Mouse (Mus musculus): ENCODE results near the gene Tecpr2. TPM values are rescaled to one million over a fixed set of nuclear protein-coding genes. Genes with fewer than 3 reads are reported as not detected.

Tecpr2 gene
- polyA plus RNA-seq, 1 experiment from 2014 or later = 7.6 TPM

GRCm38 (mm10) chr12:110954351-110954991, 65.4 kb downstream of the Tecpr2 start:
- DNase-seq (no peak), ATAC-seq (ENCODE audit: low FRiP score, low TSS enrichment) (no peak)
- no peaks in the 10 kb centered on the region for H3K9me3 ChIP-seq (ENCODE audit: control insufficient read depth, low read length)
- H3K36me3 ChIP-seq (ENCODE audit: control insufficient read depth, insufficient read depth, low read length) = peaks cover 39% of the 10 kb centered on the region
- WGBS = 94% methylated on average over 4 of the region's 4 CpGs
- H3K4me2 ChIP-seq (ENCODE audit: low read length) = no peak overlapping the region
- H3K27me3 ChIP-seq (ENCODE audit: control insufficient read depth, insufficient read depth, low read length) = no peaks in the 10 kb centered on the region
- H3K4me3 ChIP-seq (replicated peaks; ENCODE audit: low read depth, low read length) = no peak overlapping the region
- H3K9ac ChIP-seq (replicated peaks; ENCODE audit: low read length) = no peak overlapping the region
- no peaks in the 10 kb centered on the region for H3K4me1 ChIP-seq (ENCODE audit: control insufficient read depth, insufficient read depth, low read length)
- H3K27ac ChIP-seq (replicated peaks; ENCODE audit: low read depth, low read length) = no peak overlapping the region

- no peak overlapping the region for H3K4me2 ChIP-seq (ENCODE audit: low read length)
- no peak for DNase-seq
- ATAC-seq (ENCODE audit: low FRiP score, low TSS enrichment) = no peak
- no peak overlapping the region for H3K27ac ChIP-seq (replicated peaks; ENCODE audit: low read depth, low read length)
- 81% methylated on average over 2 of the region's 2 CpGs for WGBS
- no peak overlapping the region for H3K9ac ChIP-seq (replicated peaks; ENCODE audit: low read length)
- H3K9me3 ChIP-seq (ENCODE audit: control insufficient read depth, low read length) = no peaks in the 10 kb centered on the region
- no peaks in the 10 kb centered on the region for H3K4me1 ChIP-seq (ENCODE audit: control insufficient read depth, insufficient read depth, low read length)
- H3K4me3 ChIP-seq (replicated peaks; ENCODE audit: low read depth, low read length) = no peak overlapping the region
- peaks cover 17% of the 10 kb centered on the region for H3K36me3 ChIP-seq (ENCODE audit: control insufficient read depth, insufficient read depth, low read length)
- H3K27me3 ChIP-seq (ENCODE audit: control insufficient read depth, insufficient read depth, low read length) = no peaks in the 10 kb centered on the region
Observed at GRCm38 (mm10) chr12:110961973-110962372, 72.9 kb downstream of the Tecpr2 start.

- 83% methylated on average over 3 of the region's 3 CpGs for WGBS
- Histone ChIP-seq H3K4me1 (ENCODE audit: control insufficient read depth, insufficient read depth, low read length) (no peaks in the 10 kb centered on the region), H3K4me3 (replicated peaks; ENCODE audit: low read depth, low read length) (no peak overlapping the region), H3K27me3 (ENCODE audit: control insufficient read depth, insufficient read depth, low read length) (no peaks in the 10 kb centered on the region), H3K36me3 (ENCODE audit: control insufficient read depth, insufficient read depth, low read length) (peaks cover 36% of the 10 kb centered on the region), H3K27ac (replicated peaks; ENCODE audit: low read depth, low read length) (no peak overlapping the region), H3K4me2 (ENCODE audit: low read length) (no peak overlapping the region), H3K9ac (replicated peaks; ENCODE audit: low read length) (no peak overlapping the region), H3K9me3 (ENCODE audit: control insufficient read depth, low read length) (no peaks in the 10 kb centered on the region)
- no peak for DNase-seq
- no peak for ATAC-seq (ENCODE audit: low FRiP score, low TSS enrichment)
Observed at GRCm38 (mm10) chr12:110965500-110965899, 76.4 kb downstream of the Tecpr2 start.

- Histone ChIP-seq H3K9me3 (ENCODE audit: control insufficient read depth, low read length) (no peaks in the 10 kb centered on the region), H3K4me1 (ENCODE audit: control insufficient read depth, insufficient read depth, low read length) (no peaks in the 10 kb centered on the region), H3K9ac (replicated peaks; ENCODE audit: low read length) (no peak overlapping the region), H3K27ac (replicated peaks; ENCODE audit: low read depth, low read length) (no peak overlapping the region), H3K4me2 (ENCODE audit: low read length) (no peak overlapping the region), H3K27me3 (ENCODE audit: control insufficient read depth, insufficient read depth, low read length) (no peaks in the 10 kb centered on the region), H3K36me3 (ENCODE audit: control insufficient read depth, insufficient read depth, low read length) (peaks cover 35% of the 10 kb centered on the region), H3K4me3 (replicated peaks; ENCODE audit: low read depth, low read length) (no peak overlapping the region)
- ATAC-seq (ENCODE audit: low FRiP score, low TSS enrichment) (no peak), DNase-seq (no peak)
- 85% methylated on average over 4 of the region's 4 CpGs for WGBS
Observed at GRCm38 (mm10) chr12:110966079-110966478, 77.0 kb downstream of the Tecpr2 start.

- DNase-seq = no peak
- Histone ChIP-seq H3K9ac (replicated peaks; ENCODE audit: low read length) (no peak overlapping the region), H3K9me3 (ENCODE audit: control insufficient read depth, low read length) (no peaks in the 10 kb centered on the region), H3K4me3 (replicated peaks; ENCODE audit: low read depth, low read length) (no peak overlapping the region), H3K4me2 (ENCODE audit: low read length) (no peak overlapping the region), H3K4me1 (ENCODE audit: control insufficient read depth, insufficient read depth, low read length) (no peaks in the 10 kb centered on the region), H3K27me3 (ENCODE audit: control insufficient read depth, insufficient read depth, low read length) (no peaks in the 10 kb centered on the region), H3K36me3 (ENCODE audit: control insufficient read depth, insufficient read depth, low read length) (peaks cover 35% of the 10 kb centered on the region), H3K27ac (replicated peaks; ENCODE audit: low read depth, low read length) (no peak overlapping the region)
- ATAC-seq (ENCODE audit: low FRiP score, low TSS enrichment) = no peak
- WGBS = 95% methylated on average over 2 of the region's 2 CpGs
Observed at GRCm38 (mm10) chr12:110967146-110967545, 78.1 kb downstream of the Tecpr2 start.

- H3K9me3 ChIP-seq (ENCODE audit: control insufficient read depth, low read length) = no peaks in the 10 kb centered on the region
- H3K27ac ChIP-seq (replicated peaks; ENCODE audit: low read depth, low read length) = no peak overlapping the region
- no peak overlapping the region for H3K4me3 ChIP-seq (replicated peaks; ENCODE audit: low read depth, low read length)
- H3K36me3 ChIP-seq (ENCODE audit: control insufficient read depth, insufficient read depth, low read length) = peaks cover 44% of the 10 kb centered on the region
- no peak overlapping the region for H3K9ac ChIP-seq (replicated peaks; ENCODE audit: low read length)
- ATAC-seq (ENCODE audit: low FRiP score, low TSS enrichment) (no peak), DNase-seq (no peak)
- H3K4me1 ChIP-seq (ENCODE audit: control insufficient read depth, insufficient read depth, low read length) = no peaks in the 10 kb centered on the region
- H3K4me2 ChIP-seq (ENCODE audit: low read length) = no peak overlapping the region
- WGBS = 95% methylated on average over 5 of the region's 5 CpGs
- no peaks in the 10 kb centered on the region for H3K27me3 ChIP-seq (ENCODE audit: control insufficient read depth, insufficient read depth, low read length)
Observed at GRCm38 (mm10) chr12:110970408-110970807, 81.3 kb downstream of the Tecpr2 start.

GRCm38 (mm10) chr12:110971972-110972371, 82.9 kb downstream of the Tecpr2 start:
- peaks cover 44% of the 10 kb centered on the region for H3K36me3 ChIP-seq (ENCODE audit: control insufficient read depth, insufficient read depth, low read length)
- ATAC-seq (ENCODE audit: low FRiP score, low TSS enrichment) (no peak), DNase-seq (no peak)
- no peaks in the 10 kb centered on the region for H3K4me1 ChIP-seq (ENCODE audit: control insufficient read depth, insufficient read depth, low read length)
- H3K27me3 ChIP-seq (ENCODE audit: control insufficient read depth, insufficient read depth, low read length) = no peaks in the 10 kb centered on the region
- H3K9ac ChIP-seq (replicated peaks; ENCODE audit: low read length) = no peak overlapping the region
- 96% methylated on average over 5 of the region's 5 CpGs for WGBS
- H3K4me2 ChIP-seq (ENCODE audit: low read length) = no peak overlapping the region
- H3K27ac ChIP-seq (replicated peaks; ENCODE audit: low read depth, low read length) = no peak overlapping the region
- no peak overlapping the region for H3K4me3 ChIP-seq (replicated peaks; ENCODE audit: low read depth, low read length)
- no peaks in the 10 kb centered on the region for H3K9me3 ChIP-seq (ENCODE audit: control insufficient read depth, low read length)

- Histone ChIP-seq H3K4me3 (replicated peaks; ENCODE audit: low read depth, low read length) (no peak overlapping the region), H3K27ac (replicated peaks; ENCODE audit: low read depth, low read length) (no peak overlapping the region), H3K4me2 (ENCODE audit: low read length) (no peak overlapping the region), H3K9ac (replicated peaks; ENCODE audit: low read length) (no peak overlapping the region), H3K36me3 (ENCODE audit: control insufficient read depth, insufficient read depth, low read length) (peaks cover 29% of the 10 kb centered on the region), H3K27me3 (ENCODE audit: control insufficient read depth, insufficient read depth, low read length) (no peaks in the 10 kb centered on the region), H3K4me1 (ENCODE audit: control insufficient read depth, insufficient read depth, low read length) (peaks cover 7% of the 10 kb centered on the region), H3K9me3 (ENCODE audit: control insufficient read depth, low read length) (no peaks in the 10 kb centered on the region)
- DNase-seq (no peak), ATAC-seq (ENCODE audit: low FRiP score, low TSS enrichment) (no peak)
- WGBS = 90% methylated on average over 4 of the region's 4 CpGs
Observed at GRCm38 (mm10) chr12:110973829-110974228, 84.8 kb downstream of the Tecpr2 start.

- H3K4me2 ChIP-seq (ENCODE audit: low read length) = no peak overlapping the region
- DNase-seq (no peak), ATAC-seq (ENCODE audit: low FRiP score, low TSS enrichment) (no peak)
- no peak overlapping the region for H3K4me3 ChIP-seq (replicated peaks; ENCODE audit: low read depth, low read length)
- 96% methylated on average over 7 of the region's 7 CpGs for WGBS
- H3K27ac ChIP-seq (replicated peaks; ENCODE audit: low read depth, low read length) = no peak overlapping the region
- H3K9ac ChIP-seq (replicated peaks; ENCODE audit: low read length) = no peak overlapping the region
- peaks cover 25% of the 10 kb centered on the region for H3K36me3 ChIP-seq (ENCODE audit: control insufficient read depth, insufficient read depth, low read length)
- no peaks in the 10 kb centered on the region for H3K27me3 ChIP-seq (ENCODE audit: control insufficient read depth, insufficient read depth, low read length)
- H3K9me3 ChIP-seq (ENCODE audit: control insufficient read depth, low read length) = no peaks in the 10 kb centered on the region
- H3K4me1 ChIP-seq (ENCODE audit: control insufficient read depth, insufficient read depth, low read length) = peaks cover 7% of the 10 kb centered on the region
Observed at GRCm38 (mm10) chr12:110974295-110974694, 85.2 kb downstream of the Tecpr2 start.
